Comparison of ENCODE assay signal across 8 mouse cellular contexts in genomic region chr10:25359208-25359958, GRCm38 (mm10). TPM values are rescaled to one million over a fixed set of nuclear protein-coding genes. Genes with fewer than 3 reads are reported as not detected.
DNase-seq lines count a peak whose midpoint lies in the region; ATAC-seq and TF ChIP-seq lines count a peak whose summit lies in the region.

Epb41l2 (plus strand) TSS chr10:25359798.

- H3K9me3 ChIP-seq in kidney, embryonic 14.5 days (ENCODE audit: control insufficient read depth, low read length) = no peaks in the 10 kb centered on the region
- H3K9me3 ChIP-seq in limb, embryonic 14.5 days (ENCODE audit: control insufficient read depth, low read length) = 0 out of 2 replicates have a peak, but pooled peaks cover under 1% of the 10 kb centered on the region
- H3K9me3 ChIP-seq in midbrain, embryonic 16.5 days (replicated peaks; ENCODE audit: control insufficient read depth, low read length, poor library complexity, severe bottlenecking) = no peaks in the 10 kb centered on the region

- TF ChIP-seq CTCF in embryonic fibroblast, embryonic 13.5 days (IDR thresholded peaks at IDR 0.05; ENCODE audit: borderline replicate concordance, insufficient read depth, low read length) = no peak
- TF ChIP-seq CTCF in spleen, adult 2 months (IDR thresholded peaks at IDR 0.05; ENCODE audit: extremely low read depth, insufficient read depth, insufficient read length, insufficient replicate concordance) = no peak

- peak; percentile 97 to 99 for DNase-seq in B cell, adult 2 months
- DNase-seq in brain, adult 2 months (ENCODE audit: low read depth, low spot score) = peak; percentile 78
- DNase-seq in heart, adult 9 months (ENCODE audit: low spot score in 2 of 2) = peak; percentile 95 to 96
- DNase-seq in limb, embryonic 14.5 days (ENCODE audit: low spot score) = peak; percentile 84
- peak; percentile 65 to 88 for DNase-seq in spleen, adult 2 months (ENCODE audit: low read depth in 1 of 2, low spot score in 2 of 2)

- 0 out of 2 replicates have a peak, but pooled peaks cover 3% of the 10 kb centered on the region for H3K4me1 ChIP-seq in embryonic fibroblast, embryonic 13.5 days (ENCODE audit: control insufficient read depth, insufficient read depth, low read length)
- H3K4me1 ChIP-seq in kidney, embryonic 14.5 days (ENCODE audit: control insufficient read depth, insufficient read depth, low read length) = no peaks in the 10 kb centered on the region; the same call in 1 of the 2 replicates
- peaks cover 19% of the 10 kb centered on the region for H3K4me1 ChIP-seq in limb, embryonic 14.5 days (ENCODE audit: control insufficient read depth, insufficient read depth, low read length)
- H3K4me1 ChIP-seq in midbrain, embryonic 16.5 days (ENCODE audit: control insufficient read depth, insufficient read depth, low read length) = peaks cover 9% of the 10 kb centered on the region; the same call in 1 of the 2 replicates
- peaks cover 9% of the 10 kb centered on the region for H3K4me1 ChIP-seq in spleen, adult 2 months (ENCODE audit: control insufficient read depth, insufficient read depth, insufficient read length)

- 1% methylated on average over 54 of the region's 55 CpGs for WGBS in kidney, embryonic 14.5 days
- under 1% methylated on average over 37 of the region's 55 CpGs for WGBS in limb, embryonic 14.5 days
- under 1% methylated on average over 50 of the region's 55 CpGs for WGBS in midbrain, embryonic 16.5 days
- 3% methylated on average over 55 of the region's 55 CpGs for WGBS in spleen, adult 2 months

- peak within 1 kb of the TSS; percentile 77 for H3K4me2 ChIP-seq in kidney, embryonic 14.5 days (replicated peaks; ENCODE audit: low read depth, low read length)
- peak within 1 kb of the TSS; percentile 69 for H3K4me2 ChIP-seq in limb, embryonic 14.5 days (replicated peaks; ENCODE audit: low read depth, low read length, severe bottlenecking)
- H3K4me2 ChIP-seq in midbrain, embryonic 16.5 days (ENCODE audit: low read length) = peak within 1 kb of the TSS; percentile 82

- ATAC-seq in kidney, embryonic 14.5 days (ENCODE audit: low FRiP score, low TSS enrichment) = peak; percentile 95
- peak; percentile 92 for ATAC-seq in limb, embryonic 14.5 days (ENCODE audit: low FRiP score, low read depth)
- ATAC-seq in midbrain, embryonic 16.5 days = peak; percentile 91

- peak; percentile 78 for TF ChIP-seq POLR2A in embryonic fibroblast, embryonic 13.5 days (IDR thresholded peaks at IDR 0.05; ENCODE audit: low read depth, low read length)
- TF ChIP-seq POLR2A in limb, embryonic 14.5 days (IDR thresholded peaks at IDR 0.05; ENCODE audit: borderline replicate concordance, extremely low read depth, insufficient read depth, insufficient read length) = peak; percentile 50; the same call in 1 of the 2 replicates
- TF ChIP-seq POLR2A in spleen, adult 2 months (IDR thresholded peaks at IDR 0.05; ENCODE audit: low read depth, low read length) = peak; percentile 76

- no peaks in the 10 kb centered on the region for H3K27me3 ChIP-seq in kidney, embryonic 14.5 days (ENCODE audit: control insufficient read depth, insufficient read depth, low read length)
- H3K27me3 ChIP-seq in limb, embryonic 14.5 days (ENCODE audit: control insufficient read depth, insufficient read depth, low read length) = no peaks in the 10 kb centered on the region
- no peaks in the 10 kb centered on the region for H3K27me3 ChIP-seq in midbrain, embryonic 16.5 days (ENCODE audit: control insufficient read depth, insufficient read depth, low read depth, low read length)
- H3K27me3 ChIP-seq in spleen, adult 2 months (ENCODE audit: control insufficient read depth, insufficient read depth, low read length) = no peaks in the 10 kb centered on the region

- H3K36me3 ChIP-seq in kidney, embryonic 14.5 days (ENCODE audit: control insufficient read depth, insufficient read depth, low read length) = no peaks in the 10 kb centered on the region
- no peaks in the 10 kb centered on the region for H3K36me3 ChIP-seq in limb, embryonic 14.5 days (ENCODE audit: control insufficient read depth, insufficient read depth, low read length)
- H3K36me3 ChIP-seq in midbrain, embryonic 16.5 days (ENCODE audit: control insufficient read depth, insufficient read depth, low read length) = no peaks in the 10 kb centered on the region
- no peaks in the 10 kb centered on the region for H3K36me3 ChIP-seq in spleen, adult 2 months (ENCODE audit: control insufficient read depth, insufficient read depth, low read length)

- peak within 1 kb of the TSS; percentile 89 for H3K27ac ChIP-seq in embryonic fibroblast, embryonic 13.5 days (ENCODE audit: insufficient read depth, low read length)
- peak within 1 kb of the TSS; percentile 85 for H3K27ac ChIP-seq in kidney, embryonic 14.5 days (ENCODE audit: low read depth, low read length)
- peak within 1 kb of the TSS; percentile 80 for H3K27ac ChIP-seq in limb, embryonic 14.5 days (replicated peaks; ENCODE audit: low read depth, low read length)
- H3K27ac ChIP-seq in midbrain, embryonic 16.5 days (ENCODE audit: low read length) = peak within 1 kb of the TSS; percentile 73
- peak within 1 kb of the TSS; percentile 83 for H3K27ac ChIP-seq in spleen, adult 2 months (ENCODE audit: insufficient read depth, low read length)

- H3K4me3 ChIP-seq in embryonic fibroblast, embryonic 13.5 days (ENCODE audit: insufficient read depth, low read length) = peak within 1 kb of the TSS; percentile 99
- peak within 1 kb of the TSS; percentile 87 for H3K4me3 ChIP-seq in kidney, embryonic 14.5 days (ENCODE audit: low read length)
- peak within 1 kb of the TSS; percentile 81 for H3K4me3 ChIP-seq in limb, embryonic 14.5 days (replicated peaks; ENCODE audit: low read length)
- peak within 1 kb of the TSS; percentile 84 for H3K4me3 ChIP-seq in midbrain, embryonic 16.5 days (ENCODE audit: low read depth, low read length)
- H3K4me3 ChIP-seq in spleen, adult 2 months (ENCODE audit: extremely low read depth, insufficient read depth, insufficient read length) = peak within 1 kb of the TSS; percentile 98

- peak within 1 kb of the TSS; percentile 92 for H3K9ac ChIP-seq in kidney, embryonic 14.5 days (ENCODE audit: low read depth, low read length)
- peak within 1 kb of the TSS; percentile 89 for H3K9ac ChIP-seq in limb, embryonic 14.5 days (ENCODE audit: low read depth, low read length, severe bottlenecking)
- H3K9ac ChIP-seq in midbrain, embryonic 16.5 days (ENCODE audit: low read depth, low read length) = peak within 1 kb of the TSS; percentile 84

RNA-seq across cellular contexts. Expression of gene Epb41l2, which starts in this region (rescaled TPM):
- polyA plus RNA-seq in embryonic fibroblast, embryonic 13.5 days (2011; ENCODE audit: insufficient read length, low read depth, missing spikeins) = 134 and 138 TPM in 2 replicates
- polyA plus RNA-seq in kidney, embryonic 14.5 days (2014; fragmentation: Nextera tagmentation; extraction: Ambion mirVana) = 41.4 and 66.4 TPM in 2 replicates
- polyA plus RNA-seq in limb, embryonic 14.5 days (2012; rRNA removed) = 120 and 143 TPM in 2 replicates
- polyA plus RNA-seq in limb, embryonic 14.5 days (2014; fragmentation: Nextera tagmentation; extraction: Ambion mirVana) = 78.1 and 81.7 TPM in 2 replicates
- 25.7 and 31.9 TPM in 2 replicates for polyA plus RNA-seq in midbrain, embryonic 16.5 days (2015; fragmentation: Nextera tagmentation; extraction: Ambion mirVana)
- polyA plus RNA-seq in spleen, adult 2 months (2012; rRNA removed) = 36.6 and 44.5 TPM in 2 replicates

Comparison
In these comparisons a context has a peak if more than half of its experiments do, and no peak if none do; other contexts are left out.
1. Peak in every context shown above with its lines: DNase-seq, ATAC-seq, H3K4me3 ChIP-seq and H3K27ac ChIP-seq.